Mouse (Mus musculus) liver, adult (tissue): ENCODE measurements around the gene Anxa9.

ENCODE experiments used
- GATA4 ChIP-seq: IDR thresholded peaks from 2 replicates; pipeline ENCODE4 v1.6.1; 2014; ENCODE audit warnings: mild to moderate bottlenecking, low read length; ENCODE audit not compliant: insufficient replicate concordance

The Anxa9 gene

DNA sequence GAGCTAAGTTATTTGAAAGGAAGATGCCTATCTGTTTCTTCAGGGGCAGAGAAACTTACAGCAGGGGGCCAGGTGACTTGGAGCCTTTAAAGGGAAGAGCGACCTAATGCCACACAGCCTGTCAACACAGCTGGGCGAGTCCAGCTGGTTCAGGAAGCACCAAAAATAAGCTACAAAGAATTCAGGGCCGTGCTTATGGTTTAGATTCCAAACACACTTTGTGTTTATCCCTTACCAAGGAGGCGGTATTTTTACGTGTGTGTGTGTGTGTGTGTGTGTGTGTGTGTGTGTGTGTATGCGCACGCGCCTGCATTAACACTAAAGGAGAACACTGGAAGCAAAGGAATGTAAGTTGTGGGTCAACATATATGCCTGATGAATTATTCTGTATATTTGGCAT is 26.2 kb downstream of the Anxa9 start:
- TF ChIP-seq GATA4 = no peak

DNA sequence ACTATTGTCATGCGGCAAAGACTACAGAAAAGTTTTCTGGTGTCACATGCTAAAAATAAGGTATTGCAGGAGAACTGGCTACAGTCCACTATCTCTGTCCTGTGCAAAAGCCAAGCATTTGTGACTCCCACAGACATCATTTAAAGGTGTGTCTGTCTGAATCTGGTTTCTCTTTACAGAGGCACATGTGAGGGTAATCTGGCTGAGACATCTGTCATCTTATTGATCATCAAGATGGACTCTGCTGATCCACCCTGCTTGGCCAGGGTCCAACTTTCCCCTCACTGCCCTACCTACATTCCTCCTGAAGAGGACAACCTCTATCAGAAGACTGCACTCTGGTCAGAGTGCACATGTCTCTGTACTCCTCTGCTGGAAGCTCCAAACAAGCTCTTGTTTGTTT is 29.8 kb downstream of the Anxa9 start:
- peak; percentile 61; the same call in 1 of the 2 replicates for TF ChIP-seq GATA4

DNA sequence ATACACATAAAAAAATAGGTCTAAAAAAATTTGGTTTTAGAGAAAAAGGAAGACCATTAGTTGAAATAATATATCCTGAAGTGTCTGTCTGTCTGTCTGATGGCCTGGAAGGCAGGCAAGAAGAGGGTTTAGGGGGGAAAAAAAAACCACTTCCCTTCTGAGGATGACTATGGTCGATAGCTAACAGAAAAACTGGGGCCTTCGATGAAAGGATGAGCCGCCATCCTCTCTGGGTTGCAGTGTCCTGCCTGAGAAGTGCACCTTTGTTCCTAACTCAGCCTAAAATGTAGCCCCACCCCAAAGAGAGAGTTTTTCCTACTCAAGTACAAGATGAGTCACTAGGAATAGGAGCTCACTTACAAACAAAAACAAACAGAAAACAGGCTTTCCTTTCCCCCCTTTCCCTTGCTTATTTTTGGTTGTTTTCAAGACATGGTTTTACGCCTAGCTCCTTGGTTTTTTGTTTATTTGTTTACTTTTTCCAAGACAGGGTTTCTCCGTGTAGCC is 30.5 kb downstream of the Anxa9 start:
- no peak for TF ChIP-seq GATA4

DNA sequence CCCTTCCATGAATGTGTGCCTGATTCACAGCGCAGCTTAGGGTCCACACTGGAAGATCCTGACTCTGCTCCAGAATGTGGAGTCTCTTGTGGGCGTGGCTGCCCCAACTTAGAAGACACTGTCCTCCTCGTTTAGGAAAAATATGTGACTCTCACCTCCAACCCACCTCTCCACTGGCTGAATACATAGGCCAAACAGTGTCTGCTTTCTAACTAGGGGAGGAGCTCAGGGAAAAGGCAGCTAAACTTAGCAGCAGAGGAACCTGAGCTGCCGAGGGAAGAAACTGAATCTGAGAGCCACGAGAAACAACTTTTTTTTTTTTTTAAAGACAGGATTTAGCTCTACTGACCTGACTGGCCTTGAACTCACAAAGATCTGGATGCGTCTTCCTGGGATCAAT is 31.8 kb downstream of the Anxa9 start:
- no peak for TF ChIP-seq GATA4

DNA sequence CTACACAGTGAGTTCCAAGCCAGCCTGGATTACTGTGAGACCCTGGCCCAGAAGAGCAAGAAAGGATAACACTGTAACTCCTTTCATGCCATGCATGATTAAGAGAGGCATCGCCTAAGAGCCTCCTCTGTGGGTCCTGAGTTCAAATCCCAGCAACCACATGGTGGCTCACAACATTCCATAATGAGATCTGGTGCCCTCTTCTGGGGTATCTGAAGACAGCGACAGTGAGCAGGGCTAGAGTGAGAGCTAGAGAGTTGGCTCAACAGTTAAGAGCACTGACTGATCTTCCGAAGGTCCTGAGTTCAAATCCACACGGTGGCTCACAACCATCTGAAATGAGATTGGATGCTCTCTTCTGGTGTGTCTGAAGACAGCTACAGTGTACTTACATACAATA is 32.5 kb downstream of the Anxa9 start:
- TF ChIP-seq GATA4 = no peak

DNA sequence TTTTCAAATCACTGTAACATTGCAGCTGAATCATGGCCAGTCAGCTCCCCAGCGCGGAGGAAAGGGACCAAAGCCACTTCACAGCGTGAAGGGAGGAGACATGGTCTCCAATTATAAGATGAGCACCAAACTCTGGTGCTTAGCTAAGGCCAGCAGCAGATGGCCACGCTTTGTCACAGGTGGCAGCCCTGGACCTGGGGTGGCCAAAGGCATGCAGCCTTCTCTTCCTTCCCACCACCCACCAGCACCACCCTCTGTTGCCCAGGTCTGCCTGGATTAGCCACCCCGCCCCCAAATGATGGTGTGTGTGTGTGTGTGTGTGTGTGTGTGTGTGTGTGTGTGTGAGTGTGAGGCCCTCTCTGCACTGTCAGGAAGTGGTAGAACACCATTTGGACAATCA is 33.5 kb downstream of the Anxa9 start:
- TF ChIP-seq GATA4 = no peak; the same call in 1 of the 2 replicates

DNA sequence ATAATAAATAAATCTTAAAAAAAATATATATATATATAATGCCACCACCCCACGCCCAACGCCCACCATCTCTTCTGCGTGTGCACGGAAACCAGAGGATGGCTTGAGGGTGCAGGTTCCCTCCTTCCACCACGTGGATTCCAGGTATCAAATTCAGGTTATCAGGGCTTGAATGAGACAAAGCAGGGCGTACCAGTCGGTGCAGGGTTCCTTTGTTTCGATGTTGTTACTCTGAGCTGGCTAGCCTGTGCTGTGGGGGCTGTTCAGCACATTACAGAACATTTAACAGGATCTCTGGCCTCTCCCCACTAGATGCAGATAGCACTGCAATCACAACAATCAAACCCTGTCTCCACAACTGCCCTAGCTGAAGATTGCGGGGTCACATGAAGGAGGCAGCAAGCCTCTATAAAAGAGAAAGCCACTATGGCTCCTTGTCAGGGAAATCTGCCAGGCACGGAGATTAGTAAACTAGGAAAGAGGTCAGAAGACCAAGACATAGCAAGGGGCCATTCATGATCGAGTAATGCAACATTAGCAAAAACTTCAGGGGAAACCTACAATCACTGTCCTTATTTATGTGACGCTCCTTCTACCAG is 36.1 kb downstream of the Anxa9 start:
- TF ChIP-seq GATA4 = no peak

DNA sequence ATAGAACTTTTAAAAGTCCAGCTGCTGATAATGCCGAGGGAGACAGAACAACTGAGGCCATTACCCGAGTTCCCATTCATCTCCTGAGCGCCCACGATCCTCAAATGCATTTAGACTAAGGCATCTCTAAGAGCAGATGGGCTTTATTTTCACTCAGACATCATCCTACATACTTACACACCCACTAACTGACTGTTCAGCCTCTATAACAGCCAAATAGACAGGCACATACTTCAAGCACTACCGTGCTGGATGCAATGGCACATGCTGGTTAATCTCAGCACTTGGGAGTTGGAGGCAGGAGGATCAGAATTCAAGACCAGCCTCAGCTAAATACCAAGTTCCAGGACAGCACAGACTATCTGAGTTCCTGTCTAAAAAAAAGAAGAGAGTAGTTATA is 37.2 kb downstream of the Anxa9 start:
- no peak for TF ChIP-seq GATA4

DNA sequence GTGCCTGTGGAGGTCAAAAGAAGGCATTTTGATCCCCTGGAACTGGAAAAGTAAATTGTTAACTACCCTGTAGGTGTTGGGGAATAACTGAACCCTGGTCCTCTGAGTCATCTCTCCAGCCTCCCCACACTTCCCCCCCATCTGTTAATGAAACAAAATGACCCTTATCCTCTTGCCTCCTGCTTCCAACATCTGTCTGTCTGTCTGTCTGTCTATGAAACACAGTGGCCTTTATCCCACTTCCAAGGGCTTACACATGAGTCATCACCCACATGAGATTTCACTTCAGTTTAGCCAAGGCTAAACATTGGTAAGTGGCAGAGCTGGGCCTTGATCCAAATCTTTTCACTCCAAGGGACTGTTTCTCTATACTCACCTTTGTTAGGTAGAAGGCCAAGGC is 39.1 kb downstream of the Anxa9 start:
- no peak for TF ChIP-seq GATA4

DNA sequence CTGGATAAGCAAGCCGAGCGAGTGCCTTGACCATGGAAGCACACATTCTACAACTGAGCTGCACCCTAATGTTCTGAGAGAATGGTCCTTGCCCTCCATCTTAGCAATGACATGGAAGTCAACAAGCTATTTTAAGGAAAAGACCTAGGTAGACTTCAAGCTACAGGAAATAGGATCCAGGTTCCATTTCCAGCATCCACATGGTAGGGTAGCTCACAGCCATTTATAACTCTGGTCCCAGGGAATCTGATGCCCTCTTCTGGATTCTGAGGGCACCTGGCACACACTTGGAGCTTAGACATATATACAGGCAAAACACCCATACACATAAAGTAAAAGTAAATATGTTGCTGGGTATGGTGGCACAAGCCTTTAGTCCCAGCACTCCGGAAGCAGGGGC is 40.9 kb downstream of the Anxa9 start:
- no peak for TF ChIP-seq GATA4

DNA sequence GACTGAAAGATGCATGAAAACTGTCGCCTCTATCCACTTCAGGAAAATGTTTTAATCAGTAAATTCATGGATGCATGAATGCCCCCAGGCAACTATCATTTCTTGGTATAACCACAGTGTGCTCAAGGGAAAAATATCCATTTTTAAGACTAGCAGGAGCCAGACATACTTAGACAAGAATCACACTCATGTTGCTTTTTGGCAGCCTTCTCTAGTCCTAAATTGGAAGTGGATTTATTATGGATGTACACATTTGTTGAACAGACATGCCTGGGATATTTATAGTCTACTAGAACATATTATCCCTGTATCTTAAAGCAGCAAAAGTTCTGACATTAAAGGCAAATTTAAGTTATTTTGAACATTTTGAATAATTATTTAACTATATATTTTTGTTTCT is 42.3 kb downstream of the Anxa9 start:
- TF ChIP-seq GATA4 = no peak

DNA sequence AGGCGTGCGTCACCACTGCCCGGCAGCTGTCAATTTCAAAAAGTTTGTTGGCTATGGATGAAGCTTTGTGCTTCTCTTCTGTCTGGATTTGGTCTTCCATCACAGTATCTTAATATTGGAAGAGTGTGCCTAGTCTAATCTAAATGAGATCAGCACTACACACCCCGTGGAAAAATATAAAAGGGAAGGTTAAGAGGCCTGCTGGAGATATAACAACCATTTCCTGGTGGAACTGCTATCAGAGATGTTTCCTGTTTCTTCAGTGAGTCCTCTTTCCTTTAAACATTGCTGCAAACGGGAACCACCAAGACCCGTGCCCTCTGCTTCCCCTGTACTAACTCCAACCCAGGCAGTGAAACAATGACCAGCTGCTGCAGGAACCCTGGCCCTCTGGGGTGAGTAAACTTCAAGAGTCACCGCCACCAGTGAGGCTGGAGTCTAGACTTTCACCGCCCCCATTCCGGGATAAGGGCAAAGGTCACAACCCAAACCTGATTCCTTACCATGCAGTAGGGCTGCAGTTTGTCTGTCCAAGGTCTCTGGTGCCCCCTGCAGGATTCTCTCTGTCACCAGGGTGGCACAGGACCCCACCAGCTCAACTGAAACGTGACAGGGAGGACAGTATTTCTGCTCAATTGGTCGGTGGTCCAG is 43.8 kb downstream of the Anxa9 start:
- TF ChIP-seq GATA4 = peak; percentile 87

DNA sequence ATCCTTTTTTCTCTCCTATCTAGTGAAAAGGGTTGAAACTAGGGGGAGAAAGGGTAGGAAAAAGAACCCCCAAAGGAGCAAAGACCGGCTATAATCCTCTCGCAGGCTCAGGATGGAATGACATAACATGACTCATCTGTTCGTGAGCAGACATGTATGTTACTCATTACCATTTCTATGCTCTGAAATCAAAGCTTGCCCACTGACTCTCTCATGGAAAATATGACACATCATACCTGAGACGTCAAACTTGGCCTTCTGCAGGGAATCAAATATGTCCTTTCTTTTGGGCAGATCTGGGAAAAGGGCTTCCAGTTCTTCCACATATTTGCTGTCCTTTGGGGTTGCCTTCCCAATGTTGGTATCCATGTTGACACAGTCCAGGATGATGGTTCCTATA is 45.0 kb downstream of the Anxa9 start:
- no peak for TF ChIP-seq GATA4

DNA sequence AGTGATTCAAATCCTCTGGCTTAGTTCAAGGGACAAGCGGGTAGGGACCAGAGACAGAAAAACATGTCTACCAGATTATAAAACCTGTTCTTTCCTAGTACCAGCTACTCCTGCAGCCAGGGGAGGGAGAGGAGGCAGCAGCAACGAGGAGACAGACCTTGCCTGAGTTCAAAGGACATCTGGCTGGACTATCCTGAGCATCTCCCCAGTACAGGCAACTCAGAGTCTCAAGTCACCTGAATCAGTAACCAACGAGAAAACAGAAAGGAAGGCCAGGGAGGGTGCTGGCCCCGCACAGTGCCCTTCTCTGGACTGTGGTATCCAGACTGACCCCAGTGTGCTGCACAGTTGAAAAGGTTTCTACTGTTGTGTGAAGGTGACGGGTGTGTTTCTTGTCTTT is 50.0 kb downstream of the Anxa9 start:
- no peak for TF ChIP-seq GATA4

DNA sequence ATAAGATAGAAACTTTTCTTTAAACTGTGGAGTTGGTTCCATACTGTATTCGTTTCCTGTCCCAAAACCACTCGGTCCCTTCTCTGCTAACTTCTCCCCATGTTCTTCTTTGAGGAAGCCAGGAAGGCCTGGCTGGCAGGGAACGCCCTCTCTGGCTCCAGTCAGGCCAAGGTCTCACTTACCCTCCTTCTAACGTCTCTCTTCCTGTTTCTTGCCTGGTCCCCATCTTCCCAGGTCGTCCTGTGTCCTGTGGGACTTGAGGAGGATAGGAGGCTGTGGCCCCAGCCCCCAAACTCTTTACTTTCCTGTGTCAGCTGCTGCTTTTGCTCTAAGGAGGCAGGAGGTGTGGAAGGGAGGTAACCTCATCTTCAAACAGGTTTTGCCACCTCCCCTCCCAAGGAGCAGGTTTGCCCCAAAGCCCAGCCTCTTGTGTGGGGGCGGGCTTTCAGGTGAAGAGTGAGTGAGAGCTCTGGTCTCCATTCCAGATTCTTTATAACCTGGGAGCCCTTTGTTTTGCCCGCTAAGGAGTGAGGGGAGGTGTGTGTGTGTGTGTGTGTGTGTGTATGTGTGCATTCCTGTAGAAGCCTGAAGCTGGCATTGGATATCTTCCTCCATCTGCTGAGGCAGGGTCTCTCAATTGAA is 56.1 kb downstream of the Anxa9 start, which contains the start of gene Bnipl:
Gene Bnipl (minus strand): TSS at position 411 of the 642 bp plus-strand sequence.
- TF ChIP-seq GATA4 = no peak

DNA sequence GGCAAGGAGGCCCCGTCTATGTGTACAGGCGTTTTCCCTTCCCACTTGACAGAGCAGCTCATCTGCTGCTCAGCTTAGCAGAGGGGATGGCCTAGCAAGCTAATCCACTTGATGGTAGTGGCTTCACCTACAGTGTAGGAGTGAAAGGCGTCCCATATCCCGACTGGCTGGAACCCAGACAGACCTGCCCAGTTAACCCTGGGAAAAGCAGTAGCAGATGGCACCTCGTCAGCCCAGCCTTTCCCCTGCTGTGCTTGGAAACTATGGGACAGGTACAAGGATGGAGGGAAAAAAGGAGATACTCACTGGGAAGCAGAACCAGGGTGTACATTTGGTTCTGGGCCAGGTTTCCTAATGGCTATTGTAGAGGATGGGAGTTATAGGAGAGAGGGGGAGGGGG is 56.6 kb downstream of the Anxa9 start:
- no peak for TF ChIP-seq GATA4
